Mouse (Mus musculus) midbrain, embryonic 11.5 days (tissue): ENCODE measurements around the gene Mydgf. TPM values are rescaled to one million over a fixed set of nuclear protein-coding genes. Genes with fewer than 3 reads are reported as not detected.

ENCODE experiments used
- ATAC-seq: fragments of 200-750 bp; cut with Nextera tagmentation; 2 replicates; pipeline ENCODE4 v1.8.0; 2017; ENCODE audit warnings: moderate TSS enrichment, moderate library complexity; ENCODE audit not compliant: low FRiP score
- DNase-seq: peaks from one replicate; pipeline ENCODE4 v3.0.0; 2015; ENCODE audit warnings: low spot score; ENCODE audit errors: missing footprints
- H3K27ac ChIP-seq: fragments of 300-500 bp; sonication (generic); 2 replicates; pipeline ENCODE4 v1.5.1; 2014; ENCODE audit warnings: low read depth, low read length
- H3K27me3 ChIP-seq: fragments of 300-500 bp; sonication (generic); 2 replicates; pipeline ENCODE4 v1.6.1; 2014; ENCODE audit warnings: mild to moderate bottlenecking, low read length, moderate library complexity, mixed read lengths; ENCODE audit not compliant: control insufficient read depth, insufficient read depth
- H3K36me3 ChIP-seq: fragments of 300-500 bp; sonication (generic); 2 replicates; pipeline ENCODE4 v1.6.1; 2014; ENCODE audit warnings: mild to moderate bottlenecking, low read length, moderate library complexity, mixed read lengths; ENCODE audit not compliant: control insufficient read depth, insufficient read depth
- H3K4me1 ChIP-seq: fragments of 300-500 bp; sonication (generic); 2 replicates; pipeline ENCODE4 v1.6.1; 2014; ENCODE audit warnings: low read length; ENCODE audit not compliant: control insufficient read depth, insufficient read depth
- H3K4me2 ChIP-seq: fragments of 300-500 bp; sonication (generic); 2 replicates; pipeline ENCODE4 v1.6.1; 2014; ENCODE audit warnings: mild to moderate bottlenecking, moderate library complexity
- H3K4me3 ChIP-seq: fragments of 300-500 bp; sonication (generic); 2 replicates; pipeline ENCODE4 v1.5.1; 2014; ENCODE audit warnings: low read depth, low read length
- H3K9ac ChIP-seq: fragments of 300-500 bp; sonication (generic); 2 replicates; pipeline ENCODE4 v1.6.1; 2014; ENCODE audit warnings: low read length
- H3K9me3 ChIP-seq: fragments of 300-500 bp; sonication (generic); 2 replicates; pipeline ENCODE4 v1.6.1; 2016; ENCODE audit warnings: low read length; ENCODE audit not compliant: control insufficient read depth
- WGBS: fragments of 180-500 bp; shearing (Covaris S2); extraction: QIAGEN DNeasy Blood & Tissue Kit; methylation state at CpG from one replicate; pipeline ENCODE4 v1.1.7; 2014; 5-methylcytosine and 5-hydroxymethylcytosine counted together
- polyA plus RNA-seq: library from polyadenylated mRNA; unstranded; fragments of >200 nt; fragmentation: Nextera tagmentation; extraction: Ambion mirVana; gene quantifications from 2 replicates; pipeline ENCODE4 v1.2.1, GENCODE M21; 2014

Gene Mydgf
- polyA plus RNA-seq, 1 experiment from 2014 or later, result 57.7 TPM

DNA sequence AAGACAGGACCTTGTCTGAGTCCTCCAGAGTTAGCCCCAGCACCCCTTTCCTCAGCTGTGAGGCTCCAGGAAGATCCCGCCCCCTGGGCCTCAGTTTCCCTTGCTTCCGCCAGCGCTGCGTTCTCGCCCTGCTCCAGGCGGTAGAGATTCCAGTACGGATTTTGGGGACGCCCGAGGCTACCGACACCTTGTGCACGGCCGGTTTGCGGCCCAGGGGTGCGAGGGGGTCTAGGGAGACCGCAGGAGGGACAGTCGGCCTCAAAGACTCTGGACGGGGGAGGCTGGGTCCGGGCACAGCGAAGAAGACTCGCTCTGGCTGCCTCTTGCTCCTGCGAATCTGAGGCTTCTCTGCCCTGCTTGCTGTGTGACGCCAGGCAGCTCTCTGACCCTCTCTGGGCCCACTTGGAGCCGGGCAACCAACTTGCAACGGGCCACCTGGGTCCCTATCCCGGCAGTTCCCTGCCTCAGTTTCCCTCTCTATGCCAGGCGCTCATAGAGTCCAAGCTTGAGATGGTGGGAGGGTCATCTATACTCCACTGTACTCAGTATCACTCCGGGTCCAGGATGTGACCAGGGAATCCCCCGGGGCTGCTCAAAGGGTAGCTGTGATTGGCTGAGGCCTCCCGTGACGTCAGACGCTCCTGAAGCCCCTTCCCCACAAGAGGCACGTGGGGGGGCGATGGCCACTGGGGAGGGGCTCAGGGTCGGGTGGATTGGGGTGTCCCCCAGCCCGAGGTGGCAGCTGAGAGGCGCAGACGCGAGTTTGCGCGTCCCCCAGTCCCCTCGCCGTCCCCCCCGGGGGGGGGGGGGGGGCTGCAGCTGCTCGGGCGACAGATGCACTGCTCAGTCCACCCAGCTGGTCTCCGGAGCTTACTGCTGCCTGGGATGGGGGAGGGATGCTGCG lies 41.8 kb downstream of the Mydgf start:
- Histone ChIP-seq H3K27me3 (peaks cover 37% of the 10 kb centered on the region), H3K9me3 (no peaks in the 10 kb centered on the region), H3K36me3 (no peaks in the 10 kb centered on the region), H3K4me1 (peaks cover 22% of the 10 kb centered on the region), H3K27ac (no peak overlapping the region), H3K9ac (peak overlapping the region; percentile 24; the same call in 1 of the 2 replicates), H3K4me2 (peak overlapping the region; percentile 43), H3K4me3 (peak overlapping the region; percentile 31)
- 2% methylated on average over 44 of the region's 47 CpGs for WGBS
- ATAC-seq, result peak; percentile 70
- peak; percentile 97 for DNase-seq

DNA sequence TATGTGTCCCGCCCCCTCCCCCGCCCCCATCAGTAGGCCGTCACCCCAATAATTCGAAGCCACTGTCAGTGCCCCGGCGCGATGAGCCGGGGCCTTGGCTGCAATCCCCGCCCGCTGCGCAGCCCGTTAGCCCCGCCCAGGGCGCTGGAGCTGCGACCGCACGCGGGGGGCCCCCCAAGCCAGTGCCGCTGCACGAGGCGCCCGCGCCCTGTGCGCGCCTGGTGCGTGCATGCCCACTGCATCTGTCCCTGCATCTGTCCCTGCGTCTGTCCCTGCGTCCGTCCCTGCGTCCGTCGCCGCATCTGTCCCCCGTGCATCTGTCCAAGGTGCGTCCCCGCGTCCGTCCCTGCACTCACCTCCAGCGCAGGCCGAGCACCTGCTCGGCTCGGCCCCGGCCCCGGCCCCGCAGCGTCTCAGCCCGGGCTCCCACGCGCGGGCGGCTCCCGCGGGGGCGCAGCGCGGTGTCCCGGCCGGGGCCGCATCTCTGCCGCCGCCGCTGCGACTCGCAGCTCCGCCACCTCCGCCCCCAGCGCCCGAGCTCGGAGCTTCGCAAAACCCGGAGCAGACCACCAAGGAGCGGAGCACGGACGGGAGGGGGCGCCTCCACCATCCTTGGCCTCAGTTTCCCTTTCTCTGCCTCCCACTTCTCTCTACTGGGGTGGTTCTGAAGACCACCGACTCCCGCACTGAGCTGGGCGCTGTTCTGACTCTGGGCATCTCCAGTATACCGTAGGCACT lies 43.7 kb downstream of the Mydgf start, which contains the start of gene Sema6b:
Sema6b (minus strand) TSS at position 486 of the 738 bp plus-strand sequence.
- ATAC-seq (peak; percentile 47), DNase-seq (peak; percentile 97)
- peak within 1 kb of the TSS; percentile 69 for H3K9ac ChIP-seq
- peak within 1 kb of the TSS; percentile 67 for H3K4me3 ChIP-seq
- peaks cover 22% of the 10 kb centered on the region for H3K4me1 ChIP-seq
- H3K27ac ChIP-seq, result peak within 1 kb of the TSS; percentile 25; the same call in 1 of the 2 replicates
- no peaks in the 10 kb centered on the region for H3K9me3 ChIP-seq
- 1% methylated on average over 74 of the region's 79 CpGs for WGBS
- peak within 1 kb of the TSS; percentile 96 for H3K4me2 ChIP-seq
- H3K36me3 ChIP-seq, result no peaks in the 10 kb centered on the region
- peaks cover 37% of the 10 kb centered on the region for H3K27me3 ChIP-seq

DNA sequence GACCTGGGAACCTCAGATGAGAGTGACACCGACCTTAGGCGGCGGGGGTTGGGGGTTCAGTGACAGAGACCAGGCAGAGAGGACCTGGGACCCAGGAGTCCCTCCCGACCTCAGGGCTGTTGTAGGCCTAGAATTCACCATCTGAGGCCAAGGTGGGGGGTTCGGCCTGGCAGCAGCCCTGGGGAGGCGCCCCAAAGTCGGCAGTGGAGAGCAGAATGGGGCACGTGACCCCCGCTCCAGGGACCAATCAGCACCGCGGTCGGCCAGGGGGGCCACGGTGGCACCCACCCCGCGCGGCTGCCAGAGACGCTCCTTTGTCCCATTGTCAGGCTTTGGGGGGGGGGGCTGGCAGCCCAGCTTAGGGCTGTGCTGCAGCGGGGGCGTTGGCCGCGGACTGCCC lies 44.4 kb downstream of the Mydgf start:
- Histone ChIP-seq H3K4me3 (peak overlapping the region; percentile 67), H3K9ac (peak overlapping the region; percentile 69), H3K27me3 (peaks cover 37% of the 10 kb centered on the region), H3K36me3 (no peaks in the 10 kb centered on the region), H3K9me3 (no peaks in the 10 kb centered on the region), H3K4me2 (peak overlapping the region; percentile 96), H3K4me1 (peaks cover 26% of the 10 kb centered on the region), H3K27ac (no peak overlapping the region)
- ATAC-seq (peak; percentile 25; the same call in 1 of the 2 replicates), DNase-seq (no peak)
- 3% methylated on average over 20 of the region's 21 CpGs for WGBS

DNA sequence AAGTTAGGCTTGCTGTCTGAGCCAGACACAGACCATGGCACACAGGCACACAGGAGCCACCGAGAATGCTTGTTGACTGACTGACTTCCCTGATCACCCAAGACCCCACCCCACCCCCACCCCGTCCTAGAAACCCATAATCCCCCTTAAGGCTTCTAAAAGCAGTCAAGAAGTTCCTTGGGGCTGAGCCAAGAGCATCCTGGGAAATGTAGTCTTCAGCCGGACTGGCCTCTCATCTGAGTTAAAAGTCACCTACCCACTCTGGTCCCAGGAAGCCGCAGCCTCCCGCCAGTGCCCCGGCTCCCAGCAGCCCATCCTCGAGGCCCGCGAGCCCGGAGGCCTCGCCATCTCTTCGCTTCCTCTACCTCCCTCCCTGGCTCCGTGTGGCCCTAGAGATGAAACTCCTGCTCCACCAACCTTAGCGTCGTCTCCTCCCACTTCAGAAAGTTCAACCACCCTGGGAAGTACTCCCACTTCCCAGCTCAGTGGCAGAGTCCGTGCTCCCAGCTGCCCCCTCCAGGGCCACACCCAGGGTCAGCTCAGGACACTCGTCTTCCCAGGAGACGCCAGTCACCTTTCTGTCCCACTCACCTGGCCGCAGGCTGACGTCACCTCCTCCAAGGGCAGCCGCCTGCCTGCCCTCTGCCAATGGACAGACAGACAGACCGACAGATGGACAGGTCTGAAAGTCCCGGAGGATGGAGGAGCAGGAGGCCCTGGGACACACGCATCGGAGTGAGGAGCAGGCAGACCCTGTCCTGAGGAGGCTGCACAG lies 45.7 kb downstream of the Mydgf start:
- WGBS, result 16% methylated on average over 25 of the region's 25 CpGs
- Histone ChIP-seq H3K27me3 (peaks cover 35% of the 10 kb centered on the region), H3K27ac (no peak overlapping the region), H3K4me2 (peak overlapping the region; percentile 21; the same call in 1 of the 2 replicates), H3K4me1 (peaks cover 32% of the 10 kb centered on the region), H3K9me3 (no peaks in the 10 kb centered on the region), H3K4me3 (no peak overlapping the region), H3K9ac (peak overlapping the region; percentile 1; the same call in 1 of the 2 replicates), H3K36me3 (no peaks in the 10 kb centered on the region)
- DNase-seq (no peak), ATAC-seq (no peak)

DNA sequence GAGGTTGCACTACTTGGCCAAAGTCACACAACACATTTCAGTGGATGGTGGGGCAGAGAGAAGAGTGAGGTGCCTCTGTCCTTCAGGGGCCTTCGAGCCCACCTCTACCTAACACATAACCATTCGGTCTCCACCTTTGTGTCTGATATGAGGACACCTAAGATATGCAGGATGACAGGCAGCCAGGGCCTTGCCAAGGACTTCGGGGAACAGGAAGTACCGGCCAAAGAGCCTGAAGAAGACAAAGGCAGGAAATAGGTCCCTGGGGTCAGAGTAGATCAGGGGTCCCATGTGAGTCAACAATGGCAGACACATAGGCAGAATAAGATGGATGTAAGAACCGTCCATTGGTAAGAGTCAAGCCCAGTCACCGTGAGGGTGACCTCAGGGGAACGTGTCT lies 47.2 kb downstream of the Mydgf start:
- Histone ChIP-seq H3K27me3 (peaks cover 33% of the 10 kb centered on the region), H3K27ac (no peak overlapping the region), H3K36me3 (no peaks in the 10 kb centered on the region), H3K4me3 (no peak overlapping the region), H3K4me1 (peaks cover 24% of the 10 kb centered on the region), H3K9ac (no peak overlapping the region), H3K9me3 (no peaks in the 10 kb centered on the region), H3K4me2 (no peak overlapping the region)
- WGBS, result 81% methylated on average over 7 of the region's 7 CpGs
- DNase-seq, result no peak
- no peak for ATAC-seq

DNA sequence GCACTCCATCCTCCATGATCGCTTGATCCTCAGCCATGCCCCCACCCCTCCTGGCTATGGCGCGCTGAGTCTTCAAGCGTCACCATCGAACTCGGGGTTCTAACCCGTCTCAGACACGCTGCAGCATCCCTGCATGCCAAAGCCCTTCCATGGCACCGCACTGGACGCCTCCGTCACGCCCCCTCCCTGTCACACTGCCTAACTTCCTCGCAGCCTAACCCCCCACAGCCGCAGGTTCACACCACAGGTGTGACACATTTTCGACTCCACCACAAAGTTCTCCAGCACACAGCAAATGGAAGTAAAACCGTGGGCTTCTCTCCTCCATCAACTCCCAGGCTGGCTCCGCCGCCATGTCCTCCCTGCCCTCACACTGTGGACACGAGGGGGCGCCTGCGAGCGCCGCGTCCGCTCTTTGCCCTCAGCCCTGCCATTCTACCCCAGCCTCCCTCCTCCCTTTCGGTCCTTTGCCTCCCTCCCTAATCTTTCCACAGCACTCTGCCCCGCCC lies 49.2 kb downstream of the Mydgf start:
- Histone ChIP-seq H3K27me3 (peaks cover 15% of the 10 kb centered on the region), H3K4me1 (peaks cover 20% of the 10 kb centered on the region), H3K27ac (no peak overlapping the region), H3K9me3 (no peaks in the 10 kb centered on the region), H3K4me2 (peak overlapping the region; percentile 47), H3K4me3 (no peak overlapping the region), H3K9ac (no peak overlapping the region), H3K36me3 (no peaks in the 10 kb centered on the region)
- DNase-seq (peak; percentile 96), ATAC-seq (peak; percentile 34)
- under 1% methylated on average over 27 of the region's 27 CpGs for WGBS

DNA sequence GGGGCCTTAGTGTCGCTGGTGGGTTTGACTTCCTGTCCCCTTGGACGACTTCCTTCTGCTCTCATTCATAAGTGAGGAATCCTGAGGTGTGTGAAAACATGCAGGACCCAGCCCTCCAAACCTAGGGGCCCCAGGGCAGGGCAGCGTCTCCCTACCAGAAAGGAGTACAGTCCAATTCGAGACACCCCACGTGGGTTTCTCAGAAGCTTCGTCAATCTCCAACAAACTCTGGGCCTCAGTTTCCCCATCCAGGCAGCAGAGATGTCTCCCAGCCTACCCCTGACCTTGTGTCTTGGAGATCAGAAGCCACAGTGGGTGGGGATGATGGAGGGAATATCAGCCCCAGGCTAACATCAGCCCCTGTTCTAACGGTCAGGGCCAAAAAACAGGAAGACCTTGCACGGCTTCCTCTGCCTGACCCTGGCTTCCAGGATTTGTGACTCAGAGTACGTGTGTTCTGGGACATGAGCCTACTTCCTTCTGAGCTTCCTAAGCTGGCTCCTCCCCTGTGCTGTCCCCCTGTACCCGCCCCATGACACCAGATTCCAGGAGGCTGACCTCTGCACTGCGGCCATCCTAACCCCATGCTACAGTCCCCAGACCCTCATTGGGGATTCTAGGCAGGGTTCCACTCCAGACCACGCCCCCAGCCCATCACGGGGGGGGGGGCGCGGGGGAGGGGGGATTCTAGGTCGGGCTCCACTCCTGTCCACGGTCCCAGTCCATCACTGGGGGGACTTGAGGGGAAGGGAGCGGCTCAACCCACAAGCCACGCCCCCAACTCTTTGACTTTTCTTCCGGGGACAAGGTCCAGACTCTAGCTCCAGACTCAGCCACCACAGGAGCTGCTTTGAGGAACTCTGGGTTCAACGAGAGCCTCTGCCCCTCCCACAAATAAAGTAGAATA lies 50.0 kb downstream of the Mydgf start:
- WGBS, result 22% methylated on average over 18 of the region's 21 CpGs

DNA sequence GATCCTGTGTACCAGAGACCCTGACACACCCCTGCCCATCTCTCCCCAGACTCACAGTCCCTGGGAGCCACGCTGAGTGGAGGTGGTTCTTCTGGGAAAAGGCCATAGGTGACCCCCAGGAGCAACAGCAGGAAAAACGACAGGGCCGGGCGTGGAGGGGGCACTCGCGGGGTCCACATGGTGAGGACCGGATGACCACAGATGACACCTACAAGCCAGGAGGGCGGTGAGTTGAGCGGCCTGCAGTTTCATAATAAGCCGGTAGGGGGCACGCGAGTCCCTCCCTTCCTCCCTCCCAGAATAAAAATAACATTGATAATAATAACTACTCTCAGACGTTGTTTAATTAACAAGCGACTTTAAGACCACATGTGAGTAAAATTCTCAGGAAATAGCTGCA lies 51.1 kb downstream of the Mydgf start:
- peak; percentile 16; the same call in 1 of the 2 replicates for ATAC-seq
- 4% methylated on average over 14 of the region's 14 CpGs for WGBS
- Histone ChIP-seq H3K4me1 (peaks cover 10% of the 10 kb centered on the region), H3K4me2 (no peak overlapping the region), H3K9me3 (no peaks in the 10 kb centered on the region), H3K9ac (no peak overlapping the region), H3K27me3 (no peaks in the 10 kb centered on the region; the same call in 1 of the 2 replicates), H3K27ac (no peak overlapping the region), H3K4me3 (no peak overlapping the region), H3K36me3 (no peaks in the 10 kb centered on the region)
- peak; percentile 98 for DNase-seq

More for the DNA sequence above, 50.0 kb downstream of the Mydgf start:
- no peak overlapping the region for H3K4me3 ChIP-seq
- H3K9ac ChIP-seq, result no peak overlapping the region
- peak overlapping the region; percentile 47 for H3K4me2 ChIP-seq
- H3K36me3 ChIP-seq, result no peaks in the 10 kb centered on the region
- no peak overlapping the region for H3K27ac ChIP-seq
- DNase-seq (no peak), ATAC-seq (peak; percentile 35)
- H3K9me3 ChIP-seq, result no peaks in the 10 kb centered on the region
- H3K4me1 ChIP-seq, result peaks cover 16% of the 10 kb centered on the region
- H3K27me3 ChIP-seq, result peaks cover 7% of the 10 kb centered on the region
